Comparison of ENCODE assay signal across 23 mouse cellular contexts in genomic region chr9:102371936-102372335, GRCm38 (mm10). TPM values are rescaled to one million over a fixed set of nuclear protein-coding genes. Genes with fewer than 3 reads are reported as not detected.
"Had no signal": no experiment of that assay in that cellular context is flagged by ENCODE, and none has a peak within 500 bp of the region (broad histone marks: within the 10 kb centered on the region; RNA-seq: fewer than 3 reads in every experiment).

No protein-coding gene starts in this region.

- H3K4me2 ChIP-seq: heart, embryonic 12.5 days; hindbrain, embryonic 12.5 days; hindbrain, embryonic 14.5 days; intestine, embryonic 15.5 days; limb, embryonic 13.5 days; limb, embryonic 15.5 days; liver, embryonic 12.5 days had no signal

- H3K36me3 ChIP-seq: heart, embryonic 12.5 days; hindbrain, embryonic 10.5 days; hindbrain, embryonic 12.5 days; intestine, embryonic 15.5 days; limb, embryonic 13.5 days; limb, embryonic 15.5 days; liver, embryonic 12.5 days had no signal

- H3K27me3 ChIP-seq: heart, embryonic 12.5 days; hindbrain, embryonic 12.5 days; intestine, embryonic 15.5 days; limb, embryonic 13.5 days; limb, embryonic 15.5 days; liver, embryonic 12.5 days had no signal

- H3K4me3 ChIP-seq: heart, embryonic 12.5 days; hindbrain, embryonic 10.5 days; hindbrain, embryonic 12.5 days; intestine, embryonic 15.5 days; layer of hippocampus, adult 2 months; left cerebral cortex, adult 2 months; limb, embryonic 13.5 days; limb, embryonic 15.5 days; liver, embryonic 12.5 days had no signal

- DNase-seq: gastrocnemius, postnatal 14 days; heart, postnatal 10 days; heart, postnatal 4 days; kidney, adult 18-20 months; kidney, adult 8-10 months; kidney, postnatal 10 days; kidney, postnatal 25 days; kidney, postnatal 4 days had no signal

- H3K9ac ChIP-seq: heart, embryonic 12.5 days; hindbrain, embryonic 12.5 days; hindbrain, embryonic 14.5 days; intestine, embryonic 15.5 days; limb, embryonic 13.5 days; limb, embryonic 15.5 days; liver, embryonic 12.5 days; liver, embryonic 14.5 days had no signal

- H3K27ac ChIP-seq: hindbrain, embryonic 10.5 days; hindbrain, embryonic 12.5 days; hindbrain, embryonic 14.5 days; intestine, embryonic 15.5 days; layer of hippocampus, adult 2 months; left cerebral cortex, adult 2 months; limb, embryonic 13.5 days; limb, embryonic 15.5 days; liver, embryonic 12.5 days; liver, embryonic 14.5 days had no signal

- ATAC-seq: hindbrain, embryonic 16.5 days; inflammation-experienced regulatory T-cells, adult 6 months; intestine, embryonic 15.5 days; intestine, postnatal 0 days; liver, embryonic 12.5 days had no signal

- H3K4me1 ChIP-seq: heart, embryonic 12.5 days; hindbrain, embryonic 10.5 days; intestine, embryonic 15.5 days; limb, embryonic 15.5 days; liver, embryonic 12.5 days had no signal

- H3K9me3 ChIP-seq: heart, embryonic 12.5 days; hindbrain, embryonic 10.5 days; hindbrain, embryonic 12.5 days; intestine, embryonic 15.5 days; limb, embryonic 13.5 days; limb, embryonic 15.5 days; liver, embryonic 12.5 days had no signal

RNA-seq across cellular contexts. Expression of gene Ephb1, which starts 17.4 kb away (rescaled TPM):
- total RNA-seq: granulocyte monocyte progenitor cell, adult 5-6 weeks had no signal
- polyA plus RNA-seq: inflammation-experienced regulatory T-cells, adult 6 months had no signal
